Mouse (Mus musculus) kidney, adult 2 months (tissue): Measurements from ENCODE around the gene Eva1c. TPM values are rescaled to one million over a fixed set of nuclear protein-coding genes. Genes with fewer than 3 reads are reported as not detected.

ENCODE experiments used
- DNase-seq: peaks from one replicate; pipeline ENCODE4 v3.0.0; 2021
- H3K27ac ChIP-seq: fragments of 200-500 bp; 2 replicates; pipeline ENCODE4 v1.5.1; 2012; ENCODE audit warnings: low read depth, low read length, control low read depth, inconsistent platforms; ENCODE audit not compliant: insufficient read depth
- H3K27me3 ChIP-seq: fragments of 200-500 bp; replicated peaks from 2 replicates; pipeline ENCODE4 v1.6.1; 2012; ENCODE audit warnings: mild to moderate bottlenecking, moderate library complexity, low read length, inconsistent platforms; ENCODE audit not compliant: control insufficient read depth, insufficient read depth
- H3K36me3 ChIP-seq: fragments of 200-500 bp; 2 replicates; pipeline ENCODE4 v1.6.1; 2012; ENCODE audit warnings: mild to moderate bottlenecking, moderate library complexity, low read length, inconsistent platforms; ENCODE audit not compliant: control insufficient read depth, insufficient read depth
- H3K4me1 ChIP-seq: fragments of 200-500 bp; 2 replicates; pipeline ENCODE4 v1.6.1; 2011; ENCODE audit warnings: low read length; ENCODE audit not compliant: control insufficient read depth, insufficient read depth
- H3K4me3 ChIP-seq: fragments of 200-500 bp; 2 replicates; pipeline ENCODE4 v1.5.1; 2011; ENCODE audit warnings: mild to moderate bottlenecking, low read depth, low read length, control low read depth; ENCODE audit not compliant: insufficient read depth
- CTCF ChIP-seq: fragments of 200-500 bp; conservative IDR thresholded peaks from 2 replicates; pipeline ENCODE4 v1.5.1; 2011; ENCODE audit warnings: low read depth, mild to moderate bottlenecking, control low read depth, low read length, moderate library complexity, mixed read lengths; ENCODE audit not compliant: insufficient read depth, insufficient read length
- POLR2A ChIP-seq: fragments of 200-500 bp; IDR thresholded peaks from one replicate; pipeline ENCODE4 v1.6.1; 2011; ENCODE audit warnings: low read depth, low read length, control low read depth
- WGBS: fragments of 180-500 bp; shearing (Covaris S2); methylation state at CpG from one replicate; pipeline ENCODE4 v1.1.7; 2018; 5-methylcytosine and 5-hydroxymethylcytosine counted together
- polyA plus RNA-seq: library from polyadenylated mRNA; depleted of rRNA; stranded (reverse); fragments of >200 nt; gene quantifications from 2 replicates; pipeline ENCODE4 v1.2.3, GENCODE M21; 2012

Gene Eva1c
- polyA plus RNA-seq, 1 experiment, result 5.8 TPM

DNA sequence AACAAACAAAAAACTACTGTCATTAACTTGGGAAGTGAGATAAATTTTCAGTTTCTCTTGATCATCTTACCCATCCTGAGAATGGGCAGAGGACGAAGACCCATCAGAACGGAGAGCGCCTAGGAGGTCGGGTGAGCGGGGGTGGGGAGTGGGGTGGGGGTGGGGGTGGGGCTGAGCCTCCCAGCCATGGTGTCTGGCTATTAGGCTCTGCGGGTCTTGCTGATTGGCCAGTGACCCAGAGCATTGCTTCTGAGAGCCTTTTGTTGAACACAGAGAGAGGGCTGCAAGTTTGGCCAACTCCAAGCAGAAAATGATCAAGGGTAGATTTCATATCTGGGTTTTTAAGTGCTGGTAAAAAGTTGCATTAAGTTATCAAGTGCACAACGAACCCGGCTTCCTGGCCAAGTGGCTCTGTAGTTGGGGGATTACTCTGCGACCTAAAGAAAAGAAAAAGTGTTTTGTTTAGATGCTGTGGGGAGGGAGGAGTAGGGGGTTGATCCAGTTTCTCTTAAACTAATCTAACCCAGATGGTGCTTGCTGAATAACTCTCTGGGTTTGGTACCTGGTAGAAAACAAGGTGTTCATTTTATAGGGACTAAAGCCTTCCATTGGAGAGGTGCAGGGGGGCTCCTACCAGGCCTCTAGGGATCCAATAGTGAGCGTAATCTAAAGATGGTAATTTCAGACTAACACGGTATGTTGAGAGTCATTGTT, 25.3 kb downstream of the Eva1c start:
- no peak overlapping the region for H3K27ac ChIP-seq
- no peaks in the 10 kb centered on the region for H3K27me3 ChIP-seq
- 78% methylated on average over 11 of the region's 11 CpGs for WGBS
- H3K4me1 ChIP-seq, result no peaks in the 10 kb centered on the region
- H3K36me3 ChIP-seq, result no peaks in the 10 kb centered on the region
- DNase-seq, result no peak
- TF ChIP-seq POLR2A (no peak), CTCF (no peak)
- H3K4me3 ChIP-seq, result no peak overlapping the region

DNA sequence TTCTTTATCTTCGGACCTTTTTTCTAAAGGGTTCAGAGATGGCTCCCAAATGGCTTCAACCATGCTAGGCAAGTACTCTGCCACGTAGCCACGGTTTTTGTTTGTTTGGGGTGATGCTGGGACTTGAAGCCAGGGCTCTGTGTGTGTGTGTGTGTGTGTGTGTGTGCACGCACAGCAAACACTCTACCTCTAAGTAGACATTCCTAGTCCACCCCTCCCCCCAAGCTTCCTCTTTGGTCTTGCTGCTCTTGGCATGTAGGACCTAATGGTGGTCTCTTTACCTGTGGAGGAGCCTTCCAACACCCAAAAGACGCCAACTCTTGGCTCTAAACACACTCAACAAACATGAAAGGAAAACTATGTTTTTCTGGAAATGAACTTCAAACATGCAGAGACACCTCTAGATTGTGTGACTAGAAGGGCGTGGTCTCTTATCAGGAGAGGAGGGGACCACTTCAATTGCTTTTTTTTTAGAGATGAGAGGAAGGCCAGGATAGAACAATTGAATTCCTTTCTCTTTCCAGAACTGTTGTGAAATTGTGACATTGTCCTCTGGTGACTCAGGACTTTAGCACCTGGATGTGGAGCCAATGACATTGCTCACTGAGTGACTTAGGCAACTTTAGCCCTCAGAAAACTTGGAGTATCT, 30.2 kb downstream of the Eva1c start:
- Histone ChIP-seq H3K27me3 (no peaks in the 10 kb centered on the region), H3K4me1 (no peaks in the 10 kb centered on the region), H3K36me3 (no peaks in the 10 kb centered on the region), H3K27ac (no peak overlapping the region), H3K4me3 (no peak overlapping the region)
- 92% methylated on average over 6 of the region's 6 CpGs for WGBS
- no peak for TF ChIP-seq POLR2A
- no peak for TF ChIP-seq CTCF
- peak; percentile 19 for DNase-seq

DNA sequence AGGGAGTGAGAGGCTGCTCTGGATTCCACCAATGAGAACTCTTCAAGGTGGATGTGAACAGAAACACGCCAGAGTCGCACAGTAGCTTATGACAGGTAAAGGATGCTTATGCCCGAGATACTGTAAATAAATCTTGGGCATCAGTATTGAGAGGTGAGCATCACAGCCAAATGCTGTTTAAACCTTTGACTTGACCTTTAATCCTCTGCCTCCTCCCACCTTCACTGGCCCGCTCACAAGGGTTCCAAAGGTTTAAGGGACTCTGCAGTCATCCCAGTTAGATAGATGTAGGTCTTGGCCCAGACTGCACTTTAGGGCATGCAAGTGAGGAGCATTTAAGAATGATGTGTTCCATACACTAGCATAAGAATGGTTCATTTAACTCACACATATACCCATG, 31.7 kb downstream of the Eva1c start:
- Histone ChIP-seq H3K4me1 (no peaks in the 10 kb centered on the region), H3K36me3 (no peaks in the 10 kb centered on the region), H3K27me3 (no peaks in the 10 kb centered on the region), H3K27ac (no peak overlapping the region), H3K4me3 (no peak overlapping the region)
- TF ChIP-seq CTCF, result no peak
- no peak for TF ChIP-seq POLR2A
- DNase-seq, result peak; percentile 17
- WGBS, result 70% methylated on average over 4 of the region's 4 CpGs

DNA sequence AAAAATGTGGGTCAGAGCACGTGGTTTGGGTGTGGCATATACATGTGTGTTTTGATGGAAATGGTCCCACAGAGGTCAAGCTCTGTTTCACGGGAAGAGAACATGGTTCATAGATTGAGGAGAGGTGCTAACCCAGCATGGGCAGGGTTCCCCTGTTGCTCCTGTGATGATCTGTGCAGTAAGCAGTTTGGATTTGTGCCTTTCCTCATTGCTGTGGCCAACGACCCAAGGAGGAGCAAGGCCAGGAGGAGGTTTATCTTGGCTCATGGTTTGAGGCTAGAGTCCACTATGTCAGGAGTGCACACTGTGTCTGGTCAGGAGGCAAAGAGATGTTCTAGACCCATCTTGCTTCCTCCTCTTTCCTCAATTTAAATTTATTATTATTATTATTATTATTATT, 36.5 kb downstream of the Eva1c start:
- peak; percentile 69 for DNase-seq
- TF ChIP-seq CTCF (no peak), POLR2A (no peak)
- H3K4me1 ChIP-seq, result no peaks in the 10 kb centered on the region
- H3K36me3 ChIP-seq, result no peaks in the 10 kb centered on the region
- 44% methylated on average over 3 of the region's 3 CpGs for WGBS
- H3K4me3 ChIP-seq, result no peak overlapping the region
- no peaks in the 10 kb centered on the region for H3K27me3 ChIP-seq
- no peak overlapping the region for H3K27ac ChIP-seq

DNA sequence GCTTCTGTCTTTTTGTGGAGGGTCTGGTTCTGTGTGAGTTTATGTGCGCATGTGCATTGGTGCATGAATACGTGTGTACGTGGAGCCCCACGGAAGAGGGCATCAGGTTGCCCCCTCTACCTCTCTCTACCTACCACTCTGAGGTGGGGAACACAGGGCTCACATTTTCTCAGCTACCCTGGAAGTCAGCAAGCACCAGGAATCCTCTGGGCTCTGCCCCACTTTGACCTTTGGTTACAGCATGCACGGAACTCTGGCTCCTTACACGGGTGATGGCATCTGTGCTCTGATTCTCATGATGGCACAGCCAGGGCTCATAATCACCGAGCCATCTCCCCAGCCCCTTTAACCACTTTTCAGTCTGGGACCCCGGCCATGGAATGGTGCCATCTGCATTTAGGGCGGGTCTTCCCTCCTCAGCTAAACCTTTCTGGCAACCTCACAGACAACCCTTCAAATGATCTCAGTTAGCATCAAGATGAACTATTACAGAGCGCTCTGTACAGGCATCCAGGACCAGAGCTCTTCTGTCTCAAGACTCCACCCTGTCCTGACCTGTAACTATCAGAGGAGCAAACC, 37.0 kb downstream of the Eva1c start:
- Histone ChIP-seq H3K27ac (no peak overlapping the region), H3K4me3 (no peak overlapping the region), H3K27me3 (no peaks in the 10 kb centered on the region), H3K4me1 (no peaks in the 10 kb centered on the region), H3K36me3 (no peaks in the 10 kb centered on the region)
- 66% methylated on average over 10 of the region's 10 CpGs for WGBS
- TF ChIP-seq CTCF, result no peak
- no peak for TF ChIP-seq POLR2A
- DNase-seq, result peak; percentile 31

DNA sequence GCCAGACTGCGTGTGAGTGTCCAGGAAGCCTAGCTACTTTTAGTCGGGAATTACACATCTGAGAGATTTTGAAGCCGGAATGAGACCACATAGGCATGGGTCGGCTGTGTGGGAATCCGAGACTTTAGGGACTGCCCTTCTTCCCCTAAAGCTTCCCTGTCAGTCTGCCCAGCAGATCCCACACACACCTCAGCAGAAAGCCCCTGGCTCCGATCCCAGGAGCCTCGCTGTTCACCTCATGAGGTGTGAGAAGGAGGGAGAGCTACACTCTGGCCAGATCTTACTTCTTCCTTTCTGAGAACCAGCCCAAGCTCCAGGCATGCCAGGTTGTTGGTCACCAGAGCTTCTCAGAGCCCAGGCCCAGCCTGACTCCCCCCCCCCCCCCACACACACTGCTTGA, 38.2 kb downstream of the Eva1c start:
- no peaks in the 10 kb centered on the region for H3K27me3 ChIP-seq
- DNase-seq, result peak; percentile 24
- no peak overlapping the region for H3K27ac ChIP-seq
- no peaks in the 10 kb centered on the region; the same call in 1 of the 2 replicates for H3K4me1 ChIP-seq
- no peak for TF ChIP-seq CTCF
- TF ChIP-seq POLR2A, result no peak
- H3K36me3 ChIP-seq, result no peaks in the 10 kb centered on the region
- H3K4me3 ChIP-seq, result no peak overlapping the region
- 56% methylated on average over 7 of the region's 7 CpGs for WGBS

DNA sequence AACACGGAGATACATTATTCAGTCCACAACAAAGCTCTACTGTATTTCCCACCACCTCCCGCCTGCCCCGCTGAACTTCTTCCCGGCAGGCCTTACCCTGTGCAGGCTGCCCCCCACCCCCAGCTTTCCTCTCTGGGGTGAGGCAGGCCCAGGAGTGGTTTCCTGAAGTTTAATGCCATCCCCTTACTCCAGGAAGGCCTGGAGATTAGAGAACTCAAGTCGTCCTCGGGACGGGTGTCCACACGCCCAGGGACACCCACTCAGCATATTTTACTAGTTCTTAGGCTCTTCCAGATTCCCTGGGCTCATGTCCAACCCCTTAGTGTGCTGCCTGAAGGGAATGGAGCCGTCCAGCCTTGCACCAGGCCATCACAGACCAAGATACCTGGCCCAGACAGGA, 39.1 kb downstream of the Eva1c start:
- no peaks in the 10 kb centered on the region for H3K27me3 ChIP-seq
- DNase-seq, result no peak
- H3K27ac ChIP-seq, result no peak overlapping the region
- no peak for TF ChIP-seq POLR2A
- TF ChIP-seq CTCF, result no peak
- no peaks in the 10 kb centered on the region; the same call in 1 of the 2 replicates for H3K4me1 ChIP-seq
- 59% methylated on average over 9 of the region's 9 CpGs for WGBS
- no peaks in the 10 kb centered on the region for H3K36me3 ChIP-seq
- no peak overlapping the region for H3K4me3 ChIP-seq
